Mouse (Mus musculus): ENCODE data around the gene Rdh16f1. TPM values are rescaled to one million over a fixed set of nuclear protein-coding genes. Genes with fewer than 3 reads are reported as not detected.
A peak's percentile ranks its signal among the peaks of the same experiment; 100 is the strongest.
"Not testable (repeated sequence)": the region's sequence is repeated elsewhere in the genome, so short reads cannot be mapped to it uniquely, and the experiment has no call there.

The Rdh16f1 gene
- polyA plus RNA-seq, 1 experiment from 2014 or later, result 0.67 TPM

- Histone ChIP-seq H3K27me3 (ENCODE audit: control insufficient read depth, insufficient read depth, low read length) (no peaks in the 10 kb centered on the region), H3K9ac (ENCODE audit: low read length) (no peak overlapping the region), H3K36me3 (ENCODE audit: control insufficient read depth, insufficient read depth, low read length) (no peaks in the 10 kb centered on the region), H3K4me1 (replicated peaks; ENCODE audit: control insufficient read depth, insufficient read depth) (no peaks in the 10 kb centered on the region), H3K9me3 (ENCODE audit: control insufficient read depth, low read length) (no peaks in the 10 kb centered on the region), H3K27ac (replicated peaks) (no peak overlapping the region), H3K4me3 (ENCODE audit: low read depth, low read length) (no peak overlapping the region), H3K4me2 (replicated peaks; ENCODE audit: low read depth) (no peak overlapping the region)
- no peak for ATAC-seq (ENCODE audit: low FRiP score, low TSS enrichment)
- DNase-seq (ENCODE audit: low spot score), result no peak
- no peak for TF ChIP-seq CTCF (IDR thresholded peaks at IDR 0.05; ENCODE audit: low read depth)
- TF ChIP-seq EP300 (optimal IDR thresholded peaks at IDR 0.05), result no peak
- 76% methylated on average over 1 of the region's 1 CpGs for WGBS
These were observed 7.0 kb downstream of the Rdh16f1 start for GRCm38 (mm10) chr10:127766564-127766963.

- ATAC-seq (ENCODE audit: low FRiP score, low TSS enrichment), result peak; percentile 73
- no peak for DNase-seq (ENCODE audit: low spot score)
These were observed 16.4 kb downstream of the Rdh16f1 start, which contains the start of gene Rdh9 for GRCm38 (mm10) chr10:127776011-127776410. Gene Rdh9, plus strand, starts transcription at chr10:127776386.

GRCm38 (mm10) chr10:127782321-127782720, 22.7 kb downstream of the Rdh16f1 start:
- ATAC-seq (ENCODE audit: low FRiP score, low TSS enrichment); H3K4me3 ChIP-seq (ENCODE audit: low read depth, low read length); H3K36me3 ChIP-seq (ENCODE audit: control insufficient read depth, insufficient read depth, low read length); DNase-seq (ENCODE audit: low spot score); H3K4me2 ChIP-seq (replicated peaks; ENCODE audit: low read depth); H3K27me3 ChIP-seq (ENCODE audit: control insufficient read depth, insufficient read depth, low read length); H3K4me1 ChIP-seq (replicated peaks; ENCODE audit: control insufficient read depth, insufficient read depth); H3K27ac ChIP-seq (replicated peaks); H3K9ac ChIP-seq (ENCODE audit: low read length); H3K9me3 ChIP-seq (ENCODE audit: control insufficient read depth, low read length): not testable (repeated sequence)
- 94% methylated on average over 17 of the region's 17 CpGs for WGBS

More at GRCm38 (mm10) chr10:127776011-127776410, 16.4 kb downstream of the Rdh16f1 start, which contains the start of gene Rdh9:
- 72% methylated on average over 2 of the region's 2 CpGs for WGBS
- Histone ChIP-seq H3K36me3 (ENCODE audit: control insufficient read depth, insufficient read depth, low read length) (no peaks in the 10 kb centered on the region), H3K9me3 (ENCODE audit: control insufficient read depth, low read length) (no peaks in the 10 kb centered on the region), H3K27me3 (ENCODE audit: control insufficient read depth, insufficient read depth, low read length) (no peaks in the 10 kb centered on the region), H3K4me1 (replicated peaks; ENCODE audit: control insufficient read depth, insufficient read depth) (no peaks in the 10 kb centered on the region), H3K4me2 (replicated peaks; ENCODE audit: low read depth) (no peak within 1 kb of the TSS), H3K27ac (replicated peaks) (no peak within 1 kb of the TSS), H3K9ac (ENCODE audit: low read length) (no peak within 1 kb of the TSS), H3K4me3 (ENCODE audit: low read depth, low read length) (no peak within 1 kb of the TSS)
- no peak for TF ChIP-seq CTCF (IDR thresholded peaks at IDR 0.05; ENCODE audit: low read depth)
- no peak for TF ChIP-seq EP300 (optimal IDR thresholded peaks at IDR 0.05)

- not testable (repeated sequence) for ATAC-seq (ENCODE audit: low FRiP score, low TSS enrichment); H3K4me2 ChIP-seq (replicated peaks; ENCODE audit: low read depth); H3K9me3 ChIP-seq (ENCODE audit: control insufficient read depth, low read length); H3K4me1 ChIP-seq (replicated peaks; ENCODE audit: control insufficient read depth, insufficient read depth); H3K27me3 ChIP-seq (ENCODE audit: control insufficient read depth, insufficient read depth, low read length); H3K4me3 ChIP-seq (ENCODE audit: low read depth, low read length); H3K36me3 ChIP-seq (ENCODE audit: control insufficient read depth, insufficient read depth, low read length); H3K9ac ChIP-seq (ENCODE audit: low read length); H3K27ac ChIP-seq (replicated peaks); DNase-seq (ENCODE audit: low spot score)
- WGBS, result 83% methylated on average over 1 of the region's 1 CpGs
These were observed 25.8 kb downstream of the Rdh16f1 start for GRCm38 (mm10) chr10:127785411-127785810.

GRCm38 (mm10) chr10:127799295-127799694, 39.7 kb downstream of the Rdh16f1 start:
- no peak overlapping the region for H3K4me2 ChIP-seq (replicated peaks; ENCODE audit: low read depth)
- DNase-seq (ENCODE audit: low spot score) (no peak), ATAC-seq (ENCODE audit: low FRiP score, low TSS enrichment) (no peak)
- no peak overlapping the region for H3K9ac ChIP-seq (ENCODE audit: low read length)
- 77% methylated on average over 1 of the region's 1 CpGs for whole genome bisulfite sequencing
- H3K27me3 ChIP-seq (ENCODE audit: control insufficient read depth, insufficient read depth, low read length), result no peaks in the 10 kb centered on the region
- H3K4me1 ChIP-seq (replicated peaks; ENCODE audit: control insufficient read depth, insufficient read depth), result no peaks in the 10 kb centered on the region
- H3K9me3 ChIP-seq (ENCODE audit: control insufficient read depth, low read length), result no peaks in the 10 kb centered on the region
- H3K4me3 ChIP-seq (ENCODE audit: low read depth, low read length), result no peak overlapping the region
- no peaks in the 10 kb centered on the region for H3K36me3 ChIP-seq (ENCODE audit: control insufficient read depth, insufficient read depth, low read length)
- no peak overlapping the region for H3K27ac ChIP-seq (replicated peaks)
- no peak for TF ChIP-seq EP300 (optimal IDR thresholded peaks at IDR 0.05)
- no peak for TF ChIP-seq CTCF (IDR thresholded peaks at IDR 0.05; ENCODE audit: low read depth)

GRCm38 (mm10) chr10:127800891-127801290, 41.3 kb downstream of the Rdh16f1 start, which contains the start of gene Rdh16:
Gene Rdh16, plus strand, starts transcription at chr10:127801152.
- Histone ChIP-seq H3K36me3 (ENCODE audit: control insufficient read depth, insufficient read depth, low read length) (no peaks in the 10 kb centered on the region), H3K9ac (ENCODE audit: low read length) (no peak within 1 kb of the TSS), H3K9me3 (ENCODE audit: control insufficient read depth, low read length) (no peaks in the 10 kb centered on the region), H3K4me1 (replicated peaks; ENCODE audit: control insufficient read depth, insufficient read depth) (no peaks in the 10 kb centered on the region), H3K27ac (replicated peaks) (no peak within 1 kb of the TSS), H3K4me2 (replicated peaks; ENCODE audit: low read depth) (no peak within 1 kb of the TSS), H3K27me3 (ENCODE audit: control insufficient read depth, insufficient read depth, low read length) (no peaks in the 10 kb centered on the region), H3K4me3 (ENCODE audit: low read depth, low read length) (no peak within 1 kb of the TSS)
- ATAC-seq (ENCODE audit: low FRiP score, low TSS enrichment), result peak; percentile 57; the same call in 1 of the 2 replicates
- WGBS, result 80% methylated on average over 6 of the region's 6 CpGs
- DNase-seq (ENCODE audit: low spot score), result no peak
- TF ChIP-seq EP300 (optimal IDR thresholded peaks at IDR 0.05) (no peak), CTCF (IDR thresholded peaks at IDR 0.05; ENCODE audit: low read depth) (no peak)
